Mouse (Mus musculus) spleen, adult 2 months (tissue): Measurements from ENCODE around the gene Rflna. TPM values are rescaled to one million over a fixed set of nuclear protein-coding genes. Genes with fewer than 3 reads are reported as not detected.

Source experiments
- DNase-seq, 2 experiments: peaks; one replicate each; pipeline versions ENCODE4 v3.0.0 to v3.0.0-alpha.2; 2012 to 2021; ENCODE audit warnings: low spot score in 2 of 2, low read depth in 1 of 2
- H3K27ac ChIP-seq: fragments of 200-500 bp; 2 replicates; pipeline ENCODE4 v1.5.1; 2012; ENCODE audit warnings: low read length, inconsistent platforms; ENCODE audit not compliant: insufficient read depth
- H3K27me3 ChIP-seq: fragments of 200-500 bp; 2 replicates; pipeline ENCODE4 v1.6.1; 2012; ENCODE audit warnings: mild to moderate bottlenecking, moderate library complexity, low read length, inconsistent platforms; ENCODE audit not compliant: control insufficient read depth, insufficient read depth
- H3K36me3 ChIP-seq: fragments of 200-500 bp; 2 replicates; pipeline ENCODE4 v1.6.1; 2012; ENCODE audit warnings: mild to moderate bottlenecking, low read length, inconsistent platforms; ENCODE audit not compliant: control insufficient read depth, insufficient read depth
- H3K4me1 ChIP-seq: fragments of 200-500 bp; 2 replicates; pipeline ENCODE4 v1.6.1; 2011; ENCODE audit warnings: inconsistent platforms; ENCODE audit not compliant: control insufficient read depth, insufficient read depth, insufficient read length
- H3K4me3 ChIP-seq: fragments of 200-500 bp; 2 replicates; pipeline ENCODE4 v1.5.1; 2011; ENCODE audit warnings: mild to moderate bottlenecking, inconsistent platforms; ENCODE audit not compliant: insufficient read depth, insufficient read length; ENCODE audit errors: extremely low read depth
- CTCF ChIP-seq: fragments of 200-500 bp; IDR thresholded peaks from 2 replicates; pipeline ENCODE4 v1.5.1; 2011; ENCODE audit warnings: mild to moderate bottlenecking, inconsistent platforms; ENCODE audit not compliant: insufficient read depth, insufficient read length, insufficient replicate concordance; ENCODE audit errors: extremely low read depth
- POLR2A ChIP-seq: fragments of 200-500 bp; IDR thresholded peaks from 2 replicates; pipeline ENCODE4 v1.6.1; 2011; ENCODE audit warnings: low read depth, low read length, inconsistent platforms
- WGBS: fragments of 180-500 bp; shearing (Covaris S2); methylation state at CpG from one replicate; pipeline ENCODE4 v1.1.7; 2018; 5-methylcytosine and 5-hydroxymethylcytosine counted together
- polyA plus RNA-seq: library from polyadenylated mRNA; depleted of rRNA; stranded (reverse); fragments of >200 nt; gene quantifications from 2 replicates; pipeline ENCODE4 v1.2.3, GENCODE M21; 2012

Gene Rflna
- polyA plus RNA-seq, 1 experiment = 0.54 TPM

- 80% methylated on average over 7 of the region's 7 CpGs for WGBS
- DNase-seq = no peak
- no peak for TF ChIP-seq CTCF
- TF ChIP-seq POLR2A = no peak
- Histone ChIP-seq H3K27me3 (no peaks in the 10 kb centered on the region), H3K4me1 (no peaks in the 10 kb centered on the region), H3K36me3 (no peaks in the 10 kb centered on the region), H3K4me3 (no peak overlapping the region), H3K27ac (no peak overlapping the region)
Measured at GRCm38 (mm10) chr5:124962761-124963160, 40.3 kb upstream of the Rflna start.

- no peak for DNase-seq
Measured at GRCm38 (mm10) chr5:124963806-124964672, 39.0 kb upstream of the Rflna start.

GRCm38 (mm10) chr5:124966622-124967332, 36.2 kb upstream of the Rflna start:
- H3K4me1 ChIP-seq = no peaks in the 10 kb centered on the region
- TF ChIP-seq POLR2A (no peak), CTCF (no peak)
- H3K27me3 ChIP-seq = no peaks in the 10 kb centered on the region
- no peak overlapping the region for H3K4me3 ChIP-seq
- no peak for DNase-seq
- 92% methylated on average over 14 of the region's 14 CpGs for WGBS
- no peaks in the 10 kb centered on the region for H3K36me3 ChIP-seq
- no peak overlapping the region for H3K27ac ChIP-seq

More at GRCm38 (mm10) chr5:124963806-124964672, 39.0 kb upstream of the Rflna start:
- WGBS = 78% methylated on average over 22 of the region's 22 CpGs
- Histone ChIP-seq H3K4me1 (no peaks in the 10 kb centered on the region), H3K36me3 (no peaks in the 10 kb centered on the region), H3K27me3 (no peaks in the 10 kb centered on the region), H3K4me3 (no peak overlapping the region), H3K27ac (no peak overlapping the region)
- TF ChIP-seq CTCF = no peak
- TF ChIP-seq POLR2A = no peak

GRCm38 (mm10) chr5:124969790-124970189, 33.2 kb upstream of the Rflna start:
- WGBS = 65% methylated on average over 8 of the region's 8 CpGs
- H3K27me3 ChIP-seq = no peaks in the 10 kb centered on the region
- TF ChIP-seq CTCF (no peak), POLR2A (no peak)
- H3K36me3 ChIP-seq = no peaks in the 10 kb centered on the region
- no peak overlapping the region for H3K4me3 ChIP-seq
- no peaks in the 10 kb centered on the region for H3K4me1 ChIP-seq
- no peak overlapping the region for H3K27ac ChIP-seq
- no peak for DNase-seq

GRCm38 (mm10) chr5:124986222-124986621, 16.8 kb upstream of the Rflna start:
- Histone ChIP-seq H3K27ac (no peak overlapping the region), H3K4me3 (no peak overlapping the region), H3K27me3 (no peaks in the 10 kb centered on the region), H3K4me1 (no peaks in the 10 kb centered on the region), H3K36me3 (no peaks in the 10 kb centered on the region)
- 89% methylated on average over 5 of the region's 5 CpGs for WGBS
- DNase-seq = no peak
- TF ChIP-seq POLR2A (no peak), CTCF (no peak)

GRCm38 (mm10) chr5:124986656-124987055, 16.4 kb upstream of the Rflna start:
- H3K4me1 ChIP-seq = no peaks in the 10 kb centered on the region
- no peak overlapping the region for H3K4me3 ChIP-seq
- WGBS = 90% methylated on average over 5 of the region's 5 CpGs
- H3K36me3 ChIP-seq = no peaks in the 10 kb centered on the region
- DNase-seq = no peak
- TF ChIP-seq CTCF (no peak), POLR2A (no peak)
- no peaks in the 10 kb centered on the region for H3K27me3 ChIP-seq
- no peak overlapping the region for H3K27ac ChIP-seq

GRCm38 (mm10) chr5:124989724-124990123, 13.3 kb upstream of the Rflna start:
- WGBS = 90% methylated on average over 2 of the region's 2 CpGs
- TF ChIP-seq POLR2A = no peak
- no peak for TF ChIP-seq CTCF
- no peaks in the 10 kb centered on the region for H3K36me3 ChIP-seq
- H3K4me3 ChIP-seq = no peak overlapping the region
- no peak overlapping the region for H3K27ac ChIP-seq
- H3K27me3 ChIP-seq = no peaks in the 10 kb centered on the region
- DNase-seq = no peak
- no peaks in the 10 kb centered on the region for H3K4me1 ChIP-seq
